Mouse (Mus musculus): ENCODE measurements around the gene Spag9.

DNA sequence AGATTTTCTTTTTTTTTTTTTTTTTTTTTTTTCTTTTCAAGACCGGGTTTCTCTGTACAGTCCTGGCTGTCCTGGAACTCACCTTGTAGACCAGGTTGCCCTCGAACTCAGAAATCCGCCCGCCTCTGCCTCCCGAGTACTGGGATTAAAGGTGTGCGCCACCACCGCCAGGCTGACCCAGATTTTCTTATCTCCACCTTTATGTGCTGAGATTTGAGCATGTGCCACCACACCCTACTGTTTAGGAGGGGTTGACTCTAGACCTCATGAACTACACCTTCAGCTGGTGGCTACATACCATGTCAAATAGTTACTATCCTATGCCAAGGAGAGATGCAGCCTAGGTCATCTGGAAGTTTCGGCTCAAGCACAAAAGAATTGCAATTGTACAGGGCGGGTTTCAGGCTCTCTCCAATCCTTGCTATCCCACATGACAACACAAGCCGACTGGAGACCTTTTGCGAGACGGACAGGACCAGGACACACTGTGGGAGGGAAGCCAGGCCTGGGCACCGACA is 41.1 kb upstream of the Spag9 start:
- TF ChIP-seq CTCF (IDR thresholded peaks at IDR 0.05) (no peak), EP300 (IDR thresholded peaks at IDR 0.05) (no peak)
